Mouse (Mus musculus) heart, adult 2 months (tissue): ENCODE results near the gene Lsm14b.

ENCODE experiments used
- CTCF ChIP-seq: fragments of 200-600 bp; IDR thresholded peaks from 2 replicates; pipeline ENCODE4 v1.8.1; 2022; ENCODE audit warnings: antibody characterized with exemption, mild to moderate bottlenecking, moderate library complexity
- EP300 ChIP-seq: fragments of 200-500 bp; IDR thresholded peaks from 2 replicates; pipeline ENCODE4 v1.6.1; 2011; ENCODE audit warnings: low read depth, low read length, control low read depth; ENCODE audit not compliant: insufficient read depth
- POLR2A ChIP-seq: fragments of 200-500 bp; IDR thresholded peaks from 2 replicates; pipeline ENCODE4 v1.6.1; 2011; ENCODE audit warnings: mild to moderate bottlenecking, low read depth, low read length, control low read depth; ENCODE audit not compliant: insufficient read depth

- TF ChIP-seq CTCF (no peak), POLR2A (peak; percentile 36; the same call in 1 of the 2 replicates), EP300 (no peak)
These were observed 47.3 kb upstream of the Lsm14b start for GRCm38 (mm10) chr2:179977344-179978025.
